Mouse (Mus musculus): Measurements from ENCODE around the gene Tcirg1.

- TF ChIP-seq CTCF (IDR thresholded peaks at IDR 0.05; ENCODE audit: insufficient read depth, low read depth, low read length): no peak
- TF ChIP-seq POLR2A (IDR thresholded peaks at IDR 0.05; ENCODE audit: insufficient read depth, low read depth, low read length): no peak
Observed at GRCm38 (mm10) chr19:3889096-3889495, 17.8 kb downstream of the Tcirg1 start.
